Mouse (Mus musculus): ENCODE results near the gene Dld.

DNA sequence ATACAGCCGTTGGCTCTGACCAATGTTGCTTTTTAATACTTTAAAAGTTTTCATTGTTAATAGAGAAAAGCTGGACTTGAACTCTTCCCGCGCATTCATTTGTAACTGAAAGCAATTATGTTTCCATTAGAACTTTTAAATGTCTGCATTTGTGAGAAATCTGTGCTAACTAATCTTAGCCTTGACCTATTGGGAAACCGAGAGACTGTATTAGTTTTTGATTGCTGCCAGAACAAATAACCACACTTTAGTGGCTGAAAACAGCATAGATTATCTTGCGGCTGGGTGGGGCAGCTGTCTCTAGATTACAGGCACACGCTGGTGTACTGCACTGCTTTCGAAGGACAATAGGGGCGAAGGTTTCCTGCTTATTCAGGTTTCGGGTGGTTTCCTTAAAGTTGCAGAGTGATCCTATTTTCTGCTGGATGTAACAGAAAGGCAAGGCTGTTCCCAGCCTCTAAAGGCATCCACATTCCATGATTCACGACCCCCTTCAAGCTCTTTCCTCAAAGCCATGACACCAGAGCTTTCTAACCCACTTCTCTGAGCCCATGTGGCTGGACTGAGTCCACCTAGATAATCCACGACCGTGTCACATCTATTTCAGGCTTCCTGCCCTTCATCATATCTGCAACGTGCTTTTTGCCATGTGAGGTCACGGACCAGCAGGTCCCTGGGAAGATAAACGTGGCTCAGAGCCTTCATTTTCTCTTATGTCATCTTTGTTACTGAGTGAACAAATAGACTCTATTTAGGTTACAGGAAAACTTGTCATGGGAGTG is 57.7 kb downstream of the Dld start:
- TF ChIP-seq CTCF (IDR thresholded peaks at IDR 0.05): no peak
- no peak for TF ChIP-seq EP300 (IDR thresholded peaks at IDR 0.05)

Measured in lung, postnatal 0 days (tissue).